Mouse (Mus musculus) C2C12 (cell line): ENCODE results near the gene Slc31a1.

ENCODE experiments used
- CEBPB ChIP-seq: IDR thresholded peaks from one replicate; pipeline ENCODE4 v1.6.1; 2011; ENCODE audit warnings: low read depth, mild to moderate bottlenecking, control low read depth, moderate library complexity
- CTCF ChIP-seq: IDR thresholded peaks from one replicate; pipeline ENCODE4 v1.5.1; 2011; ENCODE audit not compliant: control insufficient read depth, insufficient read depth, insufficient read length
- FOSL1 ChIP-seq: IDR thresholded peaks from one replicate; pipeline ENCODE4 v1.8.0; 2011; ENCODE audit warnings: mild to moderate bottlenecking, low read length; ENCODE audit not compliant: poor library complexity, insufficient read depth, severe bottlenecking
- MAX ChIP-seq: IDR thresholded peaks from one replicate; pipeline ENCODE4 v1.6.1; 2011; ENCODE audit warnings: mild to moderate bottlenecking, control low read depth
- MYOD1 ChIP-seq: IDR thresholded peaks from one replicate; pipeline ENCODE4 v1.6.1; 2011; ENCODE audit warnings: low read depth; ENCODE audit not compliant: control insufficient read depth, insufficient read length
- MYOG ChIP-seq: IDR thresholded peaks from one replicate; pipeline ENCODE4 v1.6.1; 2011; ENCODE audit not compliant: control insufficient read depth, insufficient read length; ENCODE audit errors: extremely low read depth
- USF1 ChIP-seq: IDR thresholded peaks from one replicate; pipeline ENCODE4 v1.6.1; 2011; ENCODE audit warnings: low read depth, mild to moderate bottlenecking, control low read depth, moderate library complexity

GRCm38 (mm10) chr4:62312821-62313220 lies 47.7 kb upstream of the Slc31a1 start:
- TF ChIP-seq CTCF: no peak
- TF ChIP-seq MAX: no peak
- TF ChIP-seq USF1: no peak
- no peak for TF ChIP-seq CEBPB
- no peak for TF ChIP-seq FOSL1
- TF ChIP-seq MYOD1: no peak
- no peak for TF ChIP-seq MYOG
